Comparison of ENCODE assay signal across 8 mouse cellular contexts in genomic region chr9:70863299-70863698, GRCm38 (mm10).
A peak's percentile ranks its signal among the peaks of the same experiment; 100 is the strongest.
DNase-seq lines count a peak whose midpoint lies in the region; ATAC-seq and TF ChIP-seq lines count a peak whose summit lies in the region.

No protein-coding gene starts in this region.

- no peak overlapping the region for H3K4me3 ChIP-seq in heart, adult 2 months
- H3K4me3 ChIP-seq in intestine, embryonic 14.5 days (ENCODE audit: low read depth, low read length), result no peak overlapping the region
- no peak overlapping the region for H3K4me3 ChIP-seq in liver, embryonic 15.5 days (replicated peaks)
- no peak overlapping the region for H3K4me3 ChIP-seq in stomach, embryonic 15.5 days (replicated peaks)

- no peak overlapping the region for H3K4me2 ChIP-seq in intestine, embryonic 14.5 days (ENCODE audit: low read length)
- H3K4me2 ChIP-seq in liver, embryonic 15.5 days, result peak overlapping the region; percentile 19; the same call in 1 of the 2 replicates
- peak overlapping the region; percentile 19 for H3K4me2 ChIP-seq in stomach, embryonic 15.5 days

- H3K27ac ChIP-seq in heart, adult 2 months, result peak overlapping the region; percentile 49
- H3K27ac ChIP-seq in intestine, embryonic 14.5 days (ENCODE audit: low read depth), result peak overlapping the region; percentile 62
- peak overlapping the region; percentile 72 for H3K27ac ChIP-seq in liver, embryonic 15.5 days (replicated peaks)
- peak overlapping the region; percentile 79 for H3K27ac ChIP-seq in stomach, embryonic 15.5 days

- DNase-seq in heart, adult 2 months, result peak; percentile 55 to 56
- no peak for DNase-seq in heart, adult 8-10 months (ENCODE audit: low spot score)
- peak; percentile 50 for DNase-seq in embryo, embryonic 9.5 days (ENCODE audit: extremely low spot score)
- DNase-seq in intestine, embryonic 14.5 days (ENCODE audit: low spot score), result peak; percentile 70
- no peak for DNase-seq in left cerebral cortex, postnatal 14 days (ENCODE audit: low spot score in 2 of 2)
- DNase-seq in thymus, postnatal 4 days, result no peak

- TF ChIP-seq EP300 in heart, adult 2 months (IDR thresholded peaks at IDR 0.05; ENCODE audit: insufficient read depth, low read depth, low read length), result 0 out of 2 replicates have a peak, but pooled peaks have one; percentile 5

- no peaks in the 10 kb centered on the region for H3K79me2 ChIP-seq in heart, adult 2 months (replicated peaks; ENCODE audit: control insufficient read depth, insufficient read depth, low read length)

- peak; percentile 81 for ATAC-seq in intestine, embryonic 14.5 days (replicated peaks; ENCODE audit: low FRiP score, low TSS enrichment, low read depth)
- ATAC-seq in liver, embryonic 15.5 days (ENCODE audit: insufficient read depth), result peak; percentile 74
- ATAC-seq in stomach, embryonic 15.5 days (ENCODE audit: insufficient read depth, low FRiP score, low read depth), result peak; percentile 88

- no peaks in the 10 kb centered on the region for H3K9me3 ChIP-seq in intestine, embryonic 14.5 days (ENCODE audit: control insufficient read depth, low read length)
- H3K9me3 ChIP-seq in liver, embryonic 15.5 days (replicated peaks), result no peaks in the 10 kb centered on the region
- H3K9me3 ChIP-seq in stomach, embryonic 15.5 days, result no peaks in the 10 kb centered on the region

- no peak for TF ChIP-seq POLR2A in heart, adult 2 months (IDR thresholded peaks at IDR 0.05; ENCODE audit: insufficient read depth, low read depth, low read length)

- no peak overlapping the region for H3K9ac ChIP-seq in heart, adult 2 months (ENCODE audit: low read depth, low read length)
- H3K9ac ChIP-seq in intestine, embryonic 14.5 days (ENCODE audit: low read length), result no peak overlapping the region
- peak overlapping the region; percentile 10 for H3K9ac ChIP-seq in liver, embryonic 15.5 days
- no peak overlapping the region for H3K9ac ChIP-seq in stomach, embryonic 15.5 days

- intact Hi-C loops in heart, adult 2 months (cut with DNase I), result no loop called here
- intact Hi-C loops in left cerebral cortex, postnatal 14 days (cut with DNase I), result no loop called here

- peaks cover 5% of the 10 kb centered on the region for H3K36me3 ChIP-seq in heart, adult 2 months (ENCODE audit: control insufficient read depth, insufficient read depth, low read length)
- no peaks in the 10 kb centered on the region for H3K36me3 ChIP-seq in intestine, embryonic 14.5 days (ENCODE audit: control insufficient read depth, insufficient read depth, low read length)
- H3K36me3 ChIP-seq in liver, embryonic 15.5 days (replicated peaks), result no peaks in the 10 kb centered on the region
- no peaks in the 10 kb centered on the region for H3K36me3 ChIP-seq in stomach, embryonic 15.5 days

- H3K4me1 ChIP-seq in heart, adult 2 months (ENCODE audit: control insufficient read depth, insufficient read depth, low read length), result peaks cover 10% of the 10 kb centered on the region
- H3K4me1 ChIP-seq in intestine, embryonic 14.5 days (replicated peaks; ENCODE audit: control insufficient read depth, insufficient read depth, low read length), result peaks cover 17% of the 10 kb centered on the region
- peaks cover 42% of the 10 kb centered on the region for H3K4me1 ChIP-seq in liver, embryonic 15.5 days (replicated peaks)
- 0 out of 2 replicates have a peak, but pooled peaks cover 11% of the 10 kb centered on the region for H3K4me1 ChIP-seq in stomach, embryonic 15.5 days

- no peak for TF ChIP-seq CTCF in heart, adult 2 months (IDR thresholded peaks at IDR 0.05)

- no peaks in the 10 kb centered on the region for H3K27me3 ChIP-seq in heart, adult 2 months (ENCODE audit: control insufficient read depth, insufficient read depth, low read length)
- no peaks in the 10 kb centered on the region for H3K27me3 ChIP-seq in intestine, embryonic 14.5 days (replicated peaks; ENCODE audit: control insufficient read depth, insufficient read depth, low read length)
- H3K27me3 ChIP-seq in liver, embryonic 15.5 days, result no peaks in the 10 kb centered on the region
- no peaks in the 10 kb centered on the region for H3K27me3 ChIP-seq in stomach, embryonic 15.5 days (replicated peaks)

- WGBS in heart, adult 2 months, result 14% methylated on average over 8 of the region's 8 CpGs
- WGBS in intestine, embryonic 14.5 days, result 14% methylated on average over 8 of the region's 8 CpGs
- WGBS in liver, embryonic 15.5 days (ENCODE audit: insufficient replicate concordance), result 41% methylated on average over 8 of the region's 8 CpGs
- 20% methylated on average over 8 of the region's 8 CpGs for WGBS in stomach, embryonic 15.5 days

Comparison
In these comparisons a context has a peak if more than half of its experiments do, and no peak if none do; other contexts are left out.
1. DNase-seq: peak in heart, adult 2 months (2 of 2), embryo, embryonic 9.5 days (single experiment) and intestine, embryonic 14.5 days (single experiment); none in heart, adult 8-10 months (single experiment), left cerebral cortex, postnatal 14 days (0 of 2) and thymus, postnatal 4 days (single experiment).
2. Peak in every context shown above with its lines, with median percentiles within 50 percentile points of each other: H3K27ac ChIP-seq and ATAC-seq.